Mouse (Mus musculus): ENCODE results near the gene Cnr1.

DNA sequence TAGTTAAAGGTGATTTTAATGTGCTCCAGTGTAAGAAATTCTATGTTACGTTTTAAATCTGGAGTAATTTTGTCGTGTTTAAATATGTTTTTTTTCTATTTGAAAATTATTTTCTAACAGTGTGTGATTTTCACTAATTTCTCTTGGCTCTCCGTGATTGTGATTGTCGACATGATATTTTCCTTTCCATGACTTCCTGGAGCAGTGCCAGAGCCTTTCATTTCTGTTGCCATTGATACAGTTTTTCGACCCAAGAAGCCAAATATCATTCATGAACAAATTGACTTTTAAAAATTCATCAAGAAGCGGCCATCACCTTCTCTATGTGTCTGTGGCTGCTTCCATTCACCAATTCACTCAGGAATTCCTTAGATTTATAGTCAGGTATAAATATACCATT, 35.4 kb downstream of the Cnr1 start:
- no peak for TF ChIP-seq CTCF (IDR thresholded peaks at IDR 0.05; ENCODE audit: extremely low read depth, insufficient read depth, low read length)
- TF ChIP-seq POLR2A (IDR thresholded peaks at IDR 0.05; ENCODE audit: extremely low read depth, insufficient read depth, low read length) = no peak
